Comparison of ENCODE assay signal across 8 mouse cellular contexts in genomic region chr9:44318826-44319095, GRCm38 (mm10). TPM values are rescaled to one million over a fixed set of nuclear protein-coding genes. Genes with fewer than 3 reads are reported as not detected.
DNase-seq lines count a peak whose midpoint lies in the region; ATAC-seq and TF ChIP-seq lines count a peak whose summit lies in the region.

No protein-coding gene starts in this region.

- H3K4me1 ChIP-seq in thymus, adult 2 months (replicated peaks; ENCODE audit: control insufficient read depth, insufficient read depth, low read length): peaks cover 24% of the 10 kb centered on the region
- H3K4me1 ChIP-seq in hindbrain, embryonic 10.5 days (replicated peaks): peaks cover 38% of the 10 kb centered on the region
- peaks cover 25% of the 10 kb centered on the region for H3K4me1 ChIP-seq in limb, embryonic 13.5 days
- H3K4me1 ChIP-seq in stomach, embryonic 15.5 days: peaks cover 30% of the 10 kb centered on the region

- peak overlapping the region; percentile 96 for H3K4me2 ChIP-seq in limb, embryonic 13.5 days (replicated peaks)
- peak overlapping the region; percentile 88 for H3K4me2 ChIP-seq in stomach, embryonic 15.5 days

- H3K36me3 ChIP-seq in thymus, adult 2 months (ENCODE audit: control insufficient read depth, insufficient read depth, low read length): peaks cover 27% of the 10 kb centered on the region
- H3K36me3 ChIP-seq in hindbrain, embryonic 10.5 days: peaks cover 35% of the 10 kb centered on the region
- H3K36me3 ChIP-seq in limb, embryonic 13.5 days: peaks cover 34% of the 10 kb centered on the region
- peaks cover 14% of the 10 kb centered on the region for H3K36me3 ChIP-seq in stomach, embryonic 15.5 days

- H3K27me3 ChIP-seq in thymus, adult 2 months (ENCODE audit: control insufficient read depth, insufficient read depth, low read length): no peaks in the 10 kb centered on the region
- H3K27me3 ChIP-seq in hindbrain, embryonic 10.5 days (ENCODE audit: insufficient read depth, poor library complexity, severe bottlenecking): peaks cover 12% of the 10 kb centered on the region; the same call in 1 of the 2 replicates
- 0 out of 2 replicates have a peak, but pooled peaks cover 3% of the 10 kb centered on the region for H3K27me3 ChIP-seq in limb, embryonic 13.5 days
- no peaks in the 10 kb centered on the region for H3K27me3 ChIP-seq in stomach, embryonic 15.5 days (replicated peaks)

- peak overlapping the region; percentile 94 for H3K4me3 ChIP-seq in thymus, adult 2 months (ENCODE audit: control insufficient read depth, insufficient read depth, low read length)
- peak overlapping the region; percentile 88 for H3K4me3 ChIP-seq in hindbrain, embryonic 10.5 days
- H3K4me3 ChIP-seq in limb, embryonic 13.5 days: peak overlapping the region; percentile 93
- H3K4me3 ChIP-seq in stomach, embryonic 15.5 days (replicated peaks): peak overlapping the region; percentile 98

- no peak for ATAC-seq in limb, embryonic 13.5 days (ENCODE audit: low FRiP score, low read depth)
- ATAC-seq in stomach, embryonic 15.5 days (ENCODE audit: insufficient read depth, low FRiP score, low read depth): no peak

- TF ChIP-seq CTCF in thymus, adult 2 months (IDR thresholded peaks at IDR 0.05; ENCODE audit: borderline replicate concordance, control insufficient read depth, extremely low read depth, insufficient read depth, low read length, poor library complexity): no peak

- no peak for DNase-seq in thymus, adult 2 months
- DNase-seq in thymus, postnatal 25 days: no peak
- no peak for DNase-seq in hindbrain, embryonic 10.5 days (ENCODE audit: low spot score)
- no peak for DNase-seq in yolk sac, embryonic 10.5 days (ENCODE audit: low spot score)
- DNase-seq in embryo, embryonic 10 days (ENCODE audit: low spot score): no peak
- DNase-seq in adrenal gland, adult 18-20 months (ENCODE audit: low spot score in 2 of 2): no peak

- TF ChIP-seq POLR2A in thymus, adult 2 months (IDR thresholded peaks at IDR 0.05; ENCODE audit: control insufficient read depth, extremely low read depth, insufficient read depth, low read length, poor library complexity): no peak

- H3K27ac ChIP-seq in thymus, adult 2 months (ENCODE audit: control insufficient read depth, insufficient read depth, low read length): no peak overlapping the region
- H3K27ac ChIP-seq in hindbrain, embryonic 10.5 days: 0 out of 2 replicates have a peak overlapping the region, but pooled peaks have one; percentile 85
- H3K27ac ChIP-seq in limb, embryonic 13.5 days: no peak overlapping the region
- H3K27ac ChIP-seq in stomach, embryonic 15.5 days: 0 out of 2 replicates have a peak overlapping the region, but pooled peaks have one; percentile 3

- H3K9me3 ChIP-seq in hindbrain, embryonic 10.5 days: no peaks in the 10 kb centered on the region
- H3K9me3 ChIP-seq in limb, embryonic 13.5 days: no peaks in the 10 kb centered on the region
- H3K9me3 ChIP-seq in stomach, embryonic 15.5 days: no peaks in the 10 kb centered on the region

- 27% methylated on average over 3 of the region's 3 CpGs for WGBS in thymus, adult 2 months
- 38% methylated on average over 3 of the region's 3 CpGs for WGBS in hindbrain, embryonic 10.5 days
- 32% methylated on average over 3 of the region's 3 CpGs for WGBS in limb, embryonic 13.5 days
- WGBS in stomach, embryonic 15.5 days: 27% methylated on average over 3 of the region's 3 CpGs

- H3K9ac ChIP-seq in limb, embryonic 13.5 days: peak overlapping the region; percentile 90
- no peak overlapping the region for H3K9ac ChIP-seq in stomach, embryonic 15.5 days

RNA-seq across cellular contexts. Expression of gene C2cd2l, which starts 1.3 kb away (rescaled TPM):
- 94.1 and 110 TPM in 2 replicates for polyA plus RNA-seq in thymus, adult 2 months (2012; rRNA removed)
- 9.8 and 17.5 TPM in 2 replicates for polyA plus RNA-seq in hindbrain, embryonic 10.5 days (2016; fragmentation: Nextera tagmentation; extraction: Ambion mirVana)
- polyA plus RNA-seq in limb, embryonic 13.5 days (2015; fragmentation: Nextera tagmentation; extraction: Ambion mirVana): 6.8 and 7.8 TPM in 2 replicates
- 7.9 and 10.1 TPM in 2 replicates for polyA plus RNA-seq in stomach, embryonic 15.5 days (2015; fragmentation: Nextera tagmentation; extraction: Ambion mirVana)
- total RNA-seq in adrenal gland, adult 18-20 months (2021): 10 to 100 TPM; 35.2 to 41.7 TPM

RNA-seq across cellular contexts. Expression of gene Dpagt1, which starts 7.1 kb away (rescaled TPM):
- 47.9 and 49.5 TPM in 2 replicates for polyA plus RNA-seq in thymus, adult 2 months (2012; rRNA removed)
- polyA plus RNA-seq in hindbrain, embryonic 10.5 days (2016; fragmentation: Nextera tagmentation; extraction: Ambion mirVana): 46.2 and 46.7 TPM in 2 replicates
- polyA plus RNA-seq in limb, embryonic 13.5 days (2015; fragmentation: Nextera tagmentation; extraction: Ambion mirVana): 40.2 and 40.5 TPM in 2 replicates
- polyA plus RNA-seq in stomach, embryonic 15.5 days (2015; fragmentation: Nextera tagmentation; extraction: Ambion mirVana): 33.2 and 33.5 TPM in 2 replicates
- 10 to 100 TPM; 21.7 to 30.9 TPM for total RNA-seq in adrenal gland, adult 18-20 months (2021)

RNA-seq across cellular contexts. Expression of gene Hinfp, which starts 13.3 kb away (rescaled TPM):
- polyA plus RNA-seq in thymus, adult 2 months (2012; rRNA removed): 71.1 and 71.9 TPM in 2 replicates
- 30.0 and 30.7 TPM in 2 replicates for polyA plus RNA-seq in hindbrain, embryonic 10.5 days (2016; fragmentation: Nextera tagmentation; extraction: Ambion mirVana)
- 26.1 and 29.6 TPM in 2 replicates for polyA plus RNA-seq in limb, embryonic 13.5 days (2015; fragmentation: Nextera tagmentation; extraction: Ambion mirVana)
- 20.3 and 21.4 TPM in 2 replicates for polyA plus RNA-seq in stomach, embryonic 15.5 days (2015; fragmentation: Nextera tagmentation; extraction: Ambion mirVana)
- 10 to 100 TPM; 18.3 to 22.6 TPM for total RNA-seq in adrenal gland, adult 18-20 months (2021)

RNA-seq across cellular contexts. Expression of gene H2afx, which starts 15.7 kb away (rescaled TPM):
- 891 and 1,033 TPM in 2 replicates for polyA plus RNA-seq in thymus, adult 2 months (2012; rRNA removed)
- polyA plus RNA-seq in hindbrain, embryonic 10.5 days (2016; fragmentation: Nextera tagmentation; extraction: Ambion mirVana): 548 and 554 TPM in 2 replicates
- polyA plus RNA-seq in limb, embryonic 13.5 days (2015; fragmentation: Nextera tagmentation; extraction: Ambion mirVana): 382 and 390 TPM in 2 replicates
- polyA plus RNA-seq in stomach, embryonic 15.5 days (2015; fragmentation: Nextera tagmentation; extraction: Ambion mirVana): 260 and 267 TPM in 2 replicates
- 10 to 100 TPM; 26.8 to 34.4 TPM for total RNA-seq in adrenal gland, adult 18-20 months (2021)

RNA-seq across cellular contexts. Expression of gene Hmbs, which starts 25.3 kb away (rescaled TPM):
- 40.7 and 42.2 TPM in 2 replicates for polyA plus RNA-seq in thymus, adult 2 months (2012; rRNA removed)
- polyA plus RNA-seq in hindbrain, embryonic 10.5 days (2016; fragmentation: Nextera tagmentation; extraction: Ambion mirVana): 155 and 184 TPM in 2 replicates
- 111 and 116 TPM in 2 replicates for polyA plus RNA-seq in limb, embryonic 13.5 days (2015; fragmentation: Nextera tagmentation; extraction: Ambion mirVana)
- 155 and 202 TPM in 2 replicates for polyA plus RNA-seq in stomach, embryonic 15.5 days (2015; fragmentation: Nextera tagmentation; extraction: Ambion mirVana)
- total RNA-seq in adrenal gland, adult 18-20 months (2021): 10 to 100 TPM; 52.3 to 87.5 TPM

Comparison
In these comparisons a context has a peak if more than half of its experiments do, and no peak if none do; other contexts are left out.
1. H3K27ac ChIP-seq: peak in hindbrain, embryonic 10.5 days (single experiment) and stomach, embryonic 15.5 days (single experiment); none in thymus, adult 2 months (single experiment) and limb, embryonic 13.5 days (single experiment).
2. Peak in every context shown above with its lines, with median percentiles within 50 percentile points of each other: H3K4me3 ChIP-seq.